Mouse (Mus musculus): Measurements from ENCODE around the gene Tal1.

The Tal1 gene

DNA sequence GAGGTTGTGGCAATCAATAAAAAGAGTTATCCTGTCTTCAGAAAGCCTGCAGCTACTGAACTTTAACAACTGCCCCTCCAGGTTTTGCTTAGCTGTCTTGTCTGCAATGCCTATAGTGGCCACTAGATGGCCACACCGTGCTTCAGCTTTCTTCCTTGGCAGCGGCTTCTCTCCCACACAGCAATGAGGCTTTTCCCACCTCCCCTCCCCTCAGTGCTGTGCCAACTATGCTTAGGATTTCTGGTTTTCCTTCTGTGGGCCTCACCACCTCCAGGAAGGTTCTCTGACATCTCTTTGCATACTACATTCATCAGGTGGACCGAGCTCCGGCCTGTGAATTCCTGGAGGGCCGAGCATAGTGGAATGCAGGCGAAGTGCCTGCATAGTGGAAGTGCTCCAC lies 45.5 kb downstream of the Tal1 start:
- ATAC-seq (ENCODE audit: insufficient number of reproducible peaks, low FRiP score, low TSS enrichment), result peak; percentile 65

DNA sequence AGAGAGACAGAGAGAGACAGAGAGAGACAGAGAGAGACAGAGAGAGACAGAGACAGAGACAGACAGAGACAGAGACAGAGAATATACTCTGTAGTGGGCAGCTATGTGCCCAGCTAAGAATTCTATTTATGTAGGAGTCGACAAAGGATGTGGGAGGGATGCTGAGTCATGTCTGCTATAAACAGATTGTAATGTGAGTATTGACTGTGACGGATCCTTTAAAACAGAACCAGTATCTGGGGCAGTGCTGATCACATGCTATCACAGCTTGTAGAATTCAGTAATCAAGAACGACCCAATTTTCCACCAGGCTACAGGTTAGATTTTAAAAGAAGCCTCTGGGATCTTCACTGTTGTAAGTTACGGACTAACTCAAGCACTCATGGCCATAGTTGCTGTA lies 47.3 kb downstream of the Tal1 start:
- peak; percentile 20; the same call in 1 of the 2 replicates for ATAC-seq (ENCODE audit: insufficient number of reproducible peaks, low FRiP score, low TSS enrichment)

DNA sequence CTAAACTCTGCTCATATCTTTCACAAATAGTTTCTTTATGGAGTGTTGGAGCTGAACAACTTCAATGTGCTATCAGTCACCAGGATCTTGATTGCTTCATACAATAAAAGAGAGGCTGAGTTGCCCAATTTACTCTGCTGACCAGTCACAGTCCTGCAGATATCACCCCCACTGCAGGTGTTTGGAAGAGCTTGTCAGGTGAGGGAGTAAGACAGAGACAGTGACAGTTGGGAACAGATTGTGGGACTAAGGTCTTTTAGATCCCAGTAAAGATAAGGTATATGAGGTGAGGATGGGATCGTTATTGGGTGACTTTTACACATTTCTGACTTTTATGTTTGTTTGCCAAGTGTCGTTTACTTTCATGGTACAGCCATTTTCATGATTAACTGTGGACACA lies 54.9 kb downstream of the Tal1 start:
- ATAC-seq (ENCODE audit: insufficient number of reproducible peaks, low FRiP score, low TSS enrichment), result no peak

DNA sequence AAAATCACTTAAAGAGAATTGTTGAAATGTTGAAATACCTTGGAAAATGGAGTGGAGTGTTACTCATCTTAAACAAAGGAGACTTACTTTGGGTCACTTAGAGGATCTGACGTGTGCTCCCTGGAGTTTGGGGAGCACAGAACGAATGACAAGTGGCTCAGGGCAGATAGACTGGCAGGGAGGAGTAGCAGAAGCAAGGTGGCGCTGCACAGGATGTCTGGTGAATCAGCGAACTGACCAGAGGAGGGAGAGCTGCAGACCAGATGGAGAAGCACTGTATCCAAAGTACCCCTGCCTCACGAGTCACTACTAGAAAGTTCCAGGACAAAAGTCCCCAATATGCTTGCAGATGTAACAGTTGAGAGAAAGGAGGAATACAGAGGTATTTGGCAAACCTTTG lies 57.0 kb downstream of the Tal1 start:
- ATAC-seq (ENCODE audit: insufficient number of reproducible peaks, low FRiP score, low TSS enrichment), result no peak

DNA sequence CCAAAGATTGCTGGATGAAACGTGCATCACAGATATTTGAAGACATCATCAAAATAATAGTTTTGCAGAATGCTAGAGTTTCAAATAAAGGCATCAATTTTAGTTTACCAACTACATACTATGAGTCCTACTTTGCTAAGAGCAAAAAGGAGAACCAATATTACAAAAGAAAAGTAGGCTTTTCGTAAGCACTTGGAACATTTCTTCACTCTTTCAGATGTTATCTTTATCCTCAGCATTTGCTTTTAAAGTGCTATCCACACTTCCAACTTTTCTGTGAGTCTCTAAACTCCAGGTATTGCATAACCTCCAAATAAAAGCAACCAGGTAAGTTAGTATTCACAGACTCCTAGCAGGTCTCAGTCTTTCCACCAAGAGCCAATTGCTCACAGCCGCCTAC lies 63.4 kb downstream of the Tal1 start:
- ATAC-seq (ENCODE audit: insufficient number of reproducible peaks, low FRiP score, low TSS enrichment), result no peak

DNA sequence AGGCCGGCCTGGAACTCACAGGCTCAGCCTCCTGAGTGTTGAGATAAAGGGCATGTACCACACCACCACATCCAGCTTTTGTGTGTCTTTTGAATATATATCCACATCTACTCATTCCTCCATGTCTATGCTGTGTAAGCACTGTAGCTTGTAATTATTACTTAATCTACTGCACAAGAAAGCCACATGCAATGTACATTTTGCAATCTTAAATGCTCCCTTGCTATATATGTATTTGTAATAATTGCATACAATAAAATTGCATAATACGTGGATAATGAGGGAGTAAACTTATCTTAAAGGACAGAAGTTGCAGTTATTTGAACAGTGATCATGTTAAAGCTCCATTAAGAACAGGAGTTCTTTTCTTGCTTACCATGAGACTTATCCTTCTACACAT lies 64.9 kb downstream of the Tal1 start:
- no peak for ATAC-seq (ENCODE audit: insufficient number of reproducible peaks, low FRiP score, low TSS enrichment)

Measured in cerebellum, adult (tissue).